Mouse (Mus musculus): ENCODE measurements around the gene Rps6ka1. TPM values are rescaled to one million over a fixed set of nuclear protein-coding genes. Genes with fewer than 3 reads are reported as not detected.
"Not testable (repeated sequence)": the region's sequence is repeated elsewhere in the genome, so short reads cannot be mapped to it uniquely, and the experiment has no call there.

Gene Rps6ka1
- 50.8 and 52.0 TPM in 2 replicates for polyA plus RNA-seq (2016; fragmentation: Nextera tagmentation; extraction: Ambion mirVana)

DNA sequence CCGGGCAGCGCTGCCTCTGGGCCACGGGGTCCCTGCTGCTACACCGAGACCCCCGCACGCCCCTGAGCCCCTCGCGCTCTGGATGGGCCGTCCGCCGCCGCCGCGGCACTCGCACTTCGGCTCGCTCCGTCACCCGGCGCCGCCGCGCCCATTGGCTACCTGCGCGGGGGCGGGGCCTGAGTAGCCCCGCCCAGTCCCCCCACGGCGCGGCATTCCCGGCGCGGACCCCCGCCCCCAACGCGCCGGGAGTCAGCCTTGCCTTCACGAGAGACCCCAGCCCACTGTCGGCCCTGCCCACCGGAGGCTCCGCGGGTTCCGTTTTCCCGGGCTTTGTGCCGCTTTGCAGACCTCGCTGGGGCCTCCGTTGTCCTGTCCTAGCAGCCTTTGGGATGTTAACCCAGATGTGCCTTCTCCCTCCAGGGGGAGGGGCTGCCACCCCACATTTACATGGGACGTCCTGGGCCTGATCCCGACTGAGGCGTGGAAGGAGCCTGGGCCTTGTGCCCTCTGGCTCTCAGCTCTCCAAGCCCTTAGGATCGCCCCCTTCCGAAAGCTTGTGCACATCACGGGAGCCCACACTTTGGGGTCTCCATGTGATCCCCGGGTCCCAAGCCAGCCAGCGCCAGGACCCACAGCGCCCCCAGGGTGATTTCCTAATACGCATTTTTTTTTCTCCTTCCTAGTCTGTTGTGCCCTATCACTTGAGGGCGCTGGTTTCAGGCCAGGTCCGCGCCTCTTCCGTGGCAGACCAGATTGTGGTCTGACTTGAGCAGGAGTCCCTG lies at the start of gene Rps6ka1:
Rps6ka1 (minus strand) TSS at position 126 of the 782 bp plus-strand sequence.
- H3K4me3 ChIP-seq, result peak within 1 kb of the TSS; percentile 87
- peak; percentile 76 for ATAC-seq (ENCODE audit: insufficient number of reproducible peaks, insufficient read depth, low FRiP score, low TSS enrichment)

DNA sequence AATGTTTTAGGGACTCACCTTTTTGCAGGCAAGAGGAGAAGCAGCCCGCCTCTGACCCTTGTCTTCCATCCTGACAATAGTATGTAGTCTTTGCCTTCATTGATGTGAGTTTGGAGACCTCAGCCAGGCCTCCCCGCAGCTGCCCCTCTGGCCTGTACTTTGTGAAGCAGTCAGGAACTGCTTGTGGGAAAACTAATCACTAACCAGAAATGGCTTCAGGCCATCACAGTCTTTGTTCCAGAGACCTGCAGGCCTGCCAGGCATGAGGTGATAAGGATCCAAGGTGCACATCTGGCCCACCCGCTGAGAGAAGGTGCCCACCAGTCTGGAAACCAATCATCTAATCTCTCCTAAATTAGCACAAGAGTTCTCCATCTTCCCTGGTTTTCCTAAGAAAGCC lies 44.2 kb upstream of the Rps6ka1 start:
- no peak for ATAC-seq (ENCODE audit: insufficient number of reproducible peaks, insufficient read depth, low FRiP score, low TSS enrichment)
- H3K4me2 ChIP-seq (replicated peaks), result no peak overlapping the region
- no peaks in the 10 kb centered on the region for H3K36me3 ChIP-seq
- no peaks in the 10 kb centered on the region for H3K27me3 ChIP-seq
- no peak overlapping the region for H3K9ac ChIP-seq
- no peak overlapping the region for H3K27ac ChIP-seq
- H3K4me3 ChIP-seq, result no peak overlapping the region
- H3K4me1 ChIP-seq, result no peaks in the 10 kb centered on the region
- WGBS, result 77% methylated on average over 3 of the region's 3 CpGs
- H3K9me3 ChIP-seq, result no peaks in the 10 kb centered on the region

More for the DNA sequence above, at the start of gene Rps6ka1:
- H3K36me3 ChIP-seq, result no peaks in the 10 kb centered on the region
- H3K9me3 ChIP-seq, result no peaks in the 10 kb centered on the region
- H3K4me2 ChIP-seq (replicated peaks), result peak within 1 kb of the TSS; percentile 92
- H3K27me3 ChIP-seq, result no peaks in the 10 kb centered on the region
- peak within 1 kb of the TSS; percentile 88 for H3K9ac ChIP-seq
- H3K4me1 ChIP-seq, result peaks cover 21% of the 10 kb centered on the region
- 2% methylated on average over 53 of the region's 61 CpGs for WGBS
- peak within 1 kb of the TSS; percentile 92 for H3K27ac ChIP-seq

DNA sequence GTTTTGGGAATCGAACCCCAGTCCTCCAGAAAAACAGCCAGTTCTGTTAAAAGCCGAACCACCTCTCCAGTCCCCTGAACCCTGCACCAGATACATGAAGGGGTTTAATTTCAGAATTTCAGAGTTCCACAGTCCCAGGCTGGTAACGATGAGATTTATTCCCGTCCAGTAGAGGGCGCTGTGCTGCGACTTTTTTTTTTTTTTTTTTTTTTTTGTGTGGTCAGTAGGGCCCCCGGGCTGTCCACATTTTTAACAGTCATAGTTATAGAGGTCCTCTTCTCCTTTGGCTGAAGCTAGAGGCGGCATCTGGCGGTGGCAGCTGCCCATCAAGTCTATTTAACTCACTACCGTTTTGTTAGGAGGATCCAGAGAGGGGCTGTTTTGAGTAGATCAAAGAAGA lies 43.8 kb upstream of the Rps6ka1 start:
- no peak overlapping the region for H3K4me2 ChIP-seq (replicated peaks)
- no peaks in the 10 kb centered on the region for H3K4me1 ChIP-seq
- H3K9ac ChIP-seq, result no peak overlapping the region
- ATAC-seq (ENCODE audit: insufficient number of reproducible peaks, insufficient read depth, low FRiP score, low TSS enrichment), result no peak
- 16% methylated on average over 10 of the region's 10 CpGs for WGBS
- no peak overlapping the region for H3K27ac ChIP-seq
- no peaks in the 10 kb centered on the region for H3K27me3 ChIP-seq
- H3K36me3 ChIP-seq, result no peaks in the 10 kb centered on the region
- H3K9me3 ChIP-seq, result no peaks in the 10 kb centered on the region
- no peak overlapping the region for H3K4me3 ChIP-seq

DNA sequence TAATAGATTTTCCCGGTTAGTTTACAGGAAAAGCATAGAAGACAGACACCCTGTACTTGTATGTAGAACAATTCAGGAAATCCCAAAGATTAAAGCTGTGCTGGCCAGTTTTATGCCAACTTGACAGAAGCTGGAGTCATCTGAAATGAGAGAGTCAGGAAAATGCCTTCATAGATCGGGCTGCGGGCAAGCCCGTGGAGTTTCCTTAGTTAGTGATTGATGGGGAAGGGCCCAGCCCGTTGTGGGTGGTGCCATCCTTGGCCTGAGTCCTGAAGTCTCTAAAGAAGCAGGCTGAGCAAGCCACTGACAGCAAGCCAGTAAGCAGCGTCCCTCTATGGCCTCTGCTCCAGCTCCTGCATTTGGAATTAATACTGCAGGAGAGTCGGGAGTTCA lies 41.7 kb upstream of the Rps6ka1 start:
- Histone ChIP-seq H3K9me3 (no peaks in the 10 kb centered on the region), H3K4me1 (no peaks in the 10 kb centered on the region), H3K4me3 (no peak overlapping the region), H3K27ac (0 out of 2 replicates have a peak overlapping the region, but pooled peaks have one; percentile 1), H3K27me3 (no peaks in the 10 kb centered on the region), H3K36me3 (no peaks in the 10 kb centered on the region), H3K9ac (no peak overlapping the region), H3K4me2 (replicated peaks) (no peak overlapping the region)
- no peak for ATAC-seq (ENCODE audit: insufficient number of reproducible peaks, insufficient read depth, low FRiP score, low TSS enrichment)
- 32% methylated on average over 7 of the region's 7 CpGs for WGBS

DNA sequence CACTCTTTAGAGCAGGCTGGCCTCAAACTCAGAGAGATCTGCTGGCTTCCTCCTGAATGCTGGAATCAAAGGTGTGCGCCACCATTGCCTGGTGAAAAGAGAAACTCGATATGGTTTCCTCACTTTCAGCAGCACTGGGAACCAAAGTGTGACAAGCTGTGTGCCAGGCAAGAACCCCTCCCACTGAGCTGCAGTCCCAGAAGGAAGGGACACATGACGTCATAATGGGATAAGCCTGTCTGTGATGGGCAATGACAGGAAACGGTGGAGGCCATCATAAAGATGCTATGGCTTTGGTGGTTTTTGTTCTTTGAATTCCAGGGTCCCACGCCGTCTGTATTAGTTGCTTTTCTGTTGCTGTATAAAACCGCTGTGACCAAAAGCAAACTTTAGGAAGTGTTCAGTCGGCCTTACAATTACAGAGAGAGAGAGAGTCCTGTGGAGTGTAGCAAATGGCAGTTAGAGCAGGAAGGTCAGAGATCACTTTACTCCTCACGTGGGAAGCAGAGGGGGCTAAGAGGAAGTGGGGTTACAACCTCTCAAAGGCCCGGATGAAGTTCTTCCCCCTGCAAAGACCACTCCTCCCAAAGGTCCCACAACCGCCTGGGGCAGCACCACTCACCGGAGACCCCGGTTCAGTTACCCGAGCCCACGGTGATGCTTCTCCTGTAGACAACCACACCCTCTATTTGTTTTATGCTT lies 41.1 kb upstream of the Rps6ka1 start:
- H3K4me3 ChIP-seq, result no peak overlapping the region
- 36% methylated on average over 15 of the region's 15 CpGs for WGBS

DNA sequence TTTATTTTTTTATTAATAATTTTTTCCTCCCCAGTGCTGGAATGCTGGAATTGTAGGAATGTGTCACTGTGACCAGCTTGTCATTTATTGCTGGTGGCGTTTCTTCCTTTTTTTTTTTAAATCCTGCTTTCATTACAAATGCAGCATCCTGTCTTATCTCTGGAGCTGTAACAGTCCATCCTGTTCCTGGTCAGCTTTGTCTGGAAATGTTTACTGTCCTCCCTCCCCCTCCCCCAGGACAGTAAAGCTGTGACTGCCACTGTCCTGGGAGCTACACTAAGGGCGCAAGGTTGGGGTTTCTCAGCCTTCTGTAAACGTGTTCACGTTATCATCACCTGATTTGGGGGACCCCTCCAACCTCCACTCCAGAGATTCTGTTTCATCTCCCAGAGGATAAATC lies 37.6 kb upstream of the Rps6ka1 start:
- no peak for ATAC-seq (ENCODE audit: insufficient number of reproducible peaks, insufficient read depth, low FRiP score, low TSS enrichment)
- 77% methylated on average over 4 of the region's 4 CpGs for WGBS
- Histone ChIP-seq H3K9me3 (no peaks in the 10 kb centered on the region), H3K9ac (no peak overlapping the region), H3K27me3 (no peaks in the 10 kb centered on the region), H3K4me3 (no peak overlapping the region), H3K27ac (no peak overlapping the region), H3K4me1 (no peaks in the 10 kb centered on the region), H3K4me2 (replicated peaks) (no peak overlapping the region), H3K36me3 (no peaks in the 10 kb centered on the region)

More for the DNA sequence above, 41.1 kb upstream of the Rps6ka1 start:
- Histone ChIP-seq H3K36me3 (no peaks in the 10 kb centered on the region), H3K9ac (no peak overlapping the region), H3K27ac (0 out of 2 replicates have a peak overlapping the region, but pooled peaks have one; percentile 1), H3K4me1 (no peaks in the 10 kb centered on the region), H3K9me3 (no peaks in the 10 kb centered on the region), H3K4me2 (replicated peaks) (no peak overlapping the region), H3K27me3 (no peaks in the 10 kb centered on the region)
- ATAC-seq (ENCODE audit: insufficient number of reproducible peaks, insufficient read depth, low FRiP score, low TSS enrichment), result no peak

DNA sequence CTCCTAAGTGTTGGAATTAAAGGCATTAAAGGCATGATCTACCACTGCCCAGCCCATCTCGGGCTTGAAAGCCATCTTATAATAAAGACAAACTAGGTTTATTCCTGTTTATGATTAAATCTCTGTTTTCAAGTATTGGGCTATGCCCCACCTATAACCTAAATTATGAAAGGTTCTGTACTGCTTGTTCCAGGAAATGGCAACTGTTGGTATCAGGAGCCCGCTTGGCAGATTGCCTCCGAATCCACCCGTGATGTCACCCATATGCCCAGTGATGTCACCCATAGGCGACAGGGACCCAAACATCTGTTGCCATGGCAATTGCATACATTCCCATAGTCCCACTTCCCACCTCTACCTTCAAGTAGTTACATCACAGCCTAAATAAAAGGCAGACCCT lies 36.1 kb upstream of the Rps6ka1 start:
- Histone ChIP-seq H3K4me1 (no peaks in the 10 kb centered on the region), H3K27ac (no peak overlapping the region), H3K4me3 (no peak overlapping the region), H3K9ac (no peak overlapping the region), H3K27me3 (no peaks in the 10 kb centered on the region), H3K36me3 (no peaks in the 10 kb centered on the region), H3K9me3 (no peaks in the 10 kb centered on the region), H3K4me2 (replicated peaks) (no peak overlapping the region)
- WGBS, result 84% methylated on average over 5 of the region's 5 CpGs
- no peak for ATAC-seq (ENCODE audit: insufficient number of reproducible peaks, insufficient read depth, low FRiP score, low TSS enrichment)

DNA sequence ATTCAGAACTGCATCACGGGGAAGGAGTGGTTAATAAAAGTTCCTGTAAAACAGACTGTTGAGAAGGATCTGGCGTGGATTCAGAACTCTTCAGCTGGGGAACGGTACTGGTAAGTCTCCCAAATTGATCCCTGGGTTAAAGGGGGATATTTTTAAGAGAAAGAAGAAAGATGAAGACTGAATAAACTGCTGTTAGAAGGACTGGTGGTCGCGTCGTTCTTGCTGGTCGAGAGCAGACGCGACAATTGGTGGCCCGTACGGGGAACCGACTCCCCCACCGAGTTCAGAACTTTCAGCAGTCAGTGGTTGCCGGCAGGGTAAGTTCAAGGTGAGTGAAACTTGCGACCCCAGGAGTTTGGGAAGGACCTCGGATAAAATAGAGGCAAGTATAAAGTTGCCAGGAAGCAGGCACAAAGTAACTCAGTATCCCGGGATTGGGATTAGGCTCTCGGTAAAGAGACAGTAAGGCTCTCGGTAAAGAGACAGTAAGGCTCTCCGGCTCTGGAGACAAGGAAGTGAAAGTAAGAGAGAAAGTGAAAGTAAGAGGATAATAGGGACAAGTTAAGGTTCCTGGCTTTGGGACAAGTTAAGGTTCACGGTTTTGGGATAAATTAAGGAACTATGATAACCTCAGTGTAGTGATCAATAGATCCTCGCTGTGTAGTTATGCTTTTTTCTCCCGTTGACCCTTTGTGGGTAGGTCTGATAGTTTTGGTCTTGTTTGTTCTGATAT lies 30.7 kb upstream of the Rps6ka1 start:
- 88% methylated on average over 22 of the region's 23 CpGs for WGBS

DNA sequence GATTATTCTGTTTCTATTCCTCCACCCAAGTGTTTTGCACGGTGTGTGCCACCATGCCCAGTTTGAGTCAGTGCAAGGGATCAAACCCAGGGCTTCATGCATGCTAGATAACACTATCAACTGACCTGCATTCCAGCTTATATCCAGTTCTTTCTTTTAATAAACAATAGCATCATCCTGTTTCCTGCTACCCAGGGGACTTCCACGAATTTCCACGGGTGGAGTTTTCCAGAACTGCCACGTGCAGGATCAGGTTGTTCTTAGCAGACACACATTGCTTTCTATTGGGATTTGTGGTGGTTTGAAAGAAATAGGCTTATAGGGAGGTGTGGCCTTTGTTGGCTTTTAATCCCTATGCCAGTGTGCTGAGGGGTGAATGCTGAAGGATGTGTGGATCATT lies 24.4 kb upstream of the Rps6ka1 start:
- Histone ChIP-seq H3K4me3 (no peak overlapping the region), H3K4me1 (peaks cover 7% of the 10 kb centered on the region; the same call in 1 of the 2 replicates), H3K27ac (no peak overlapping the region), H3K9ac (no peak overlapping the region), H3K4me2 (replicated peaks) (no peak overlapping the region), H3K36me3 (no peaks in the 10 kb centered on the region), H3K9me3 (no peaks in the 10 kb centered on the region), H3K27me3 (no peaks in the 10 kb centered on the region)
- 75% methylated on average over 4 of the region's 4 CpGs for WGBS
- no peak for ATAC-seq (ENCODE audit: insufficient number of reproducible peaks, insufficient read depth, low FRiP score, low TSS enrichment)

More for the DNA sequence above, 30.7 kb upstream of the Rps6ka1 start:
- H3K9ac ChIP-seq; H3K36me3 ChIP-seq; ATAC-seq (ENCODE audit: insufficient number of reproducible peaks, insufficient read depth, low FRiP score, low TSS enrichment); H3K9me3 ChIP-seq; H3K4me3 ChIP-seq; H3K4me2 ChIP-seq (replicated peaks); H3K27ac ChIP-seq; H3K4me1 ChIP-seq; H3K27me3 ChIP-seq: not testable (repeated sequence)

DNA sequence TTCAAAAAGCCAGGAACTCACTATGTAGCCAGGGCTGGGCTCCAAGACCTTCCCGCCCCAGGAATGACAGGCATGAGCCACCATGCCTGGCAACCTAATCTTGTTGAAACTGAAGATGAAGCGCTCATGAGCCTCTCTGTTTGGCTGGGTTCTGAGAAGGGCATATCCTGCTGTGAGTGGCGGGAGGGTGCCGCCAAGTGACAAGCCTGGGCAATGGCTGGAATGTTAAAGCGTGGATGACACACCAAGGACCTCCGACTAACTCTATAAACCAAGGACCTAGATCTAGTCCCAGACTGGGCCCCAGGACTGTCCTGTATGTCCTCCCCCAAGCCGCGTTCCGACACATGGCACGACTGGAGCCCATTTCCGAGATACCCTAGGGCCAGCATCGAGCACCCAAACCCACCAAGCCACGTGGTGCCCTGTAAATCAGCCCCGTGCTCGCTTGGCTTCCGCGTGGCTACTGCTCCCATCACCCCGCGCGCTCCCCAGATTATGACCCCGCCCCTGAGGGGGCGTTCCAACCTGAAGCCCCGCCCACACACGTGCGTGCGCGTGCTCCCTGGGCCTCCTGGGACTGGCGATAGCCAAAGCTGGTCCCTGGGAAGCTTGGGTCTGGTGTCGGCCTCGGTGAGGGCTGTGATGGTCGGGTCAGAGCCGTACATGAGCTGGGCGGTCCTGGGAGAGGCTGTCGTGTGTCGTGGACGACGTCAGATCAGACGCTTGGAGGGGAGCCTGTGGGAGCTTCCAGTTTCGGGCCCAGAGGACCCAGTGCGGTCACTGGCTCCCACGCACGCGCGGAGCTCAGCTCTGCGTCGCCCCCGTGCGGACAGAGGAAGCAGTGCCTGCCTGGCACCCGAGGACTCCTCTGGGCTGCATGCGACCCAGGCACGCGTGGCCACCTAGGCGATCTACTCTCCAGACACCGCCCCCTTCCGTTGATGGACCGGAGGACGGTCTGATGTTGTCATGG lies 22.9 kb upstream of the Rps6ka1 start:
- ATAC-seq (ENCODE audit: insufficient number of reproducible peaks, insufficient read depth, low FRiP score, low TSS enrichment), result peak; percentile 95
- H3K9ac ChIP-seq, result peak overlapping the region; percentile 54
- H3K27me3 ChIP-seq, result no peaks in the 10 kb centered on the region
- no peaks in the 10 kb centered on the region for H3K36me3 ChIP-seq
- H3K4me1 ChIP-seq, result peaks cover 7% of the 10 kb centered on the region; the same call in 1 of the 2 replicates
- H3K4me3 ChIP-seq, result peak overlapping the region; percentile 57
- H3K9me3 ChIP-seq, result no peaks in the 10 kb centered on the region
- WGBS, result under 1% methylated on average over 57 of the region's 57 CpGs
- peak overlapping the region; percentile 92 for H3K27ac ChIP-seq
- peak overlapping the region; percentile 71 for H3K4me2 ChIP-seq (replicated peaks)

DNA sequence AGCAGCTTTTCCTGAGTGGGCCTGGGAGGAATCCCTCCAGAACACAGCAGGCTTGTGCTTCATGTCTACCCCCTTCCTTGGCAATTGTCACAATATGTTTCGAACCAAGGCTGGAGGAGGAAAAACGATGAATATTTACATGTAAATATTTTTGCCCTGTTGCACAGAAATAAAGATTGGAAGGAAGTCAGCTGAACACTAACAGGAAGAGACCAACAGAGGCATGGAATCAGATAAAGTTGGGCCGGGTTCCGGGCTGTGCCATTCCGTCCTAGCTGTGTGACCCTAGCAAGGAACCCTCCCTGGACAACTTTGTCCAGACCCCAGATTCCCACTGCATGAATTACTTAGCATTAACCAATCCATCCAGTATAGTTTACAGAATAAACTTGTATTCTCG lies 20.5 kb upstream of the Rps6ka1 start:
- H3K4me1 ChIP-seq, result peaks cover 7% of the 10 kb centered on the region; the same call in 1 of the 2 replicates
- ATAC-seq (ENCODE audit: insufficient number of reproducible peaks, insufficient read depth, low FRiP score, low TSS enrichment), result no peak
- WGBS, result 92% methylated on average over 6 of the region's 6 CpGs
- no peaks in the 10 kb centered on the region for H3K9me3 ChIP-seq
- H3K9ac ChIP-seq, result no peak overlapping the region
- no peak overlapping the region for H3K4me3 ChIP-seq
- H3K27me3 ChIP-seq, result no peaks in the 10 kb centered on the region
- no peak overlapping the region for H3K4me2 ChIP-seq (replicated peaks)
- no peak overlapping the region for H3K27ac ChIP-seq
- H3K36me3 ChIP-seq, result no peaks in the 10 kb centered on the region

Measured in embryonic facial prominence, embryonic 12.5 days (tissue).